18 mouse cellular contexts compared by ENCODE assay signal in genomic region chr15:68808175-68808574, GRCm38 (mm10).
"Had no signal": no experiment of that assay in that cellular context is flagged by ENCODE, and none has a peak within 500 bp of the region (broad histone marks: within the 10 kb centered on the region; RNA-seq: fewer than 3 reads in every experiment).

No protein-coding gene starts in this region.

- H3K27ac ChIP-seq: midbrain, embryonic 10.5 days; midbrain, embryonic 12.5 days; neural tube, embryonic 13.5 days; neural tube, embryonic 15.5 days had no signal

- H3K9me3 ChIP-seq: midbrain, embryonic 10.5 days; neural tube, embryonic 13.5 days; neural tube, embryonic 15.5 days had no signal

- ATAC-seq: midbrain, embryonic 16.5 days had no signal

- H3K4me1 ChIP-seq: midbrain, embryonic 10.5 days; midbrain, embryonic 12.5 days; neural tube, embryonic 13.5 days; neural tube, embryonic 15.5 days had no signal

- H3K9ac ChIP-seq: lung, embryonic 14.5 days; midbrain, embryonic 12.5 days; neural tube, embryonic 13.5 days; neural tube, embryonic 15.5 days had no signal

- H3K27me3 ChIP-seq: midbrain, embryonic 12.5 days; neural tube, embryonic 13.5 days; neural tube, embryonic 15.5 days had no signal

- H3K36me3 ChIP-seq: midbrain, embryonic 10.5 days; midbrain, embryonic 12.5 days; neural tube, embryonic 13.5 days; neural tube, embryonic 15.5 days had no signal

- H3K4me2 ChIP-seq: lung, embryonic 14.5 days; midbrain, embryonic 12.5 days; neural tube, embryonic 13.5 days; neural tube, embryonic 15.5 days had no signal

- DNase-seq: lung, adult 18-20 months; lung, embryonic 14.5 days; lung, postnatal 10 days; lung, postnatal 4 days; midbrain, embryonic 14.5 days; retina, postnatal 1 day; right cerebral cortex, postnatal 14 days; right cerebral cortex, postnatal 4 days; spleen, adult 18-20 months; thymus, adult 2 months; thymus, postnatal 25 days; thymus, postnatal 4 days had no signal

- H3K4me3 ChIP-seq: midbrain, embryonic 10.5 days; midbrain, embryonic 12.5 days; myocyte; neural tube, embryonic 13.5 days; neural tube, embryonic 15.5 days had no signal
